Mouse (Mus musculus): ENCODE results near the gene Cdh13. TPM values are rescaled to one million over a fixed set of nuclear protein-coding genes. Genes with fewer than 3 reads are reported as not detected.

Cdh13 gene
- polyA plus RNA-seq, 1 experiment from 2014 or later: 63.9 TPM

DNA sequence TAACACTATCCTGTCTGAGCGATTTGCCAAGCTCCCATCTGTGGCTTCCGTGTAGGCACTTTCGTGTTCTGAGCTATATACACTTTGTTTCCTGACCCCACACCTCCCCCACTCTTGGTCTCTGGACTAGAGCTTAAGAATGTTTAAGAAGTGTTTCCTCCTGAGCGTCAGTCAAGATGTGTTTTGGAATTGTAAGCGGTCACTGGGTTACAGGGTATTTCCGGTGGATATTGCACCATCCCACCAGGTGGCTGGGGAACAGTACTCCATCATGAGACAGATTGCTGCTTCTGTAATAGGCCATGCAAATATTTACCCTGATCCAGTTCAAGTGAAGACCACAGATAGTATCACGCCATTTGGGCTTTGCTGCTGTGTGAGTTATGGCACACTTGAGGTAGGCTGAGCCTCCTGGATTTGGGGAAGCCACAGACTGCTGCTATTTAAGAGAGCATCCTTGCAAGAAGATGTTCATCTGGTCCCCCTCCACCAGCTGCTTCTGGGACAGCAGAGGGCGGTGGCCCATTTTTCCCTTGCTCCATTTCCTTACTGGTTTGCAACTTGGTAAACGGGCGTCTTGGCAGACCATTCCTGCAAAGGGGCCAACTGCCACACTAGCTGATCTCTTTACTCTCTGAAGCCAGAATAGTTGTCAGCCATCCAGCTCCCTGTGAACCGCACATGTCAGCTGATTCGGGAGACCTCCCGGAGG, 234.7 kb downstream of the Cdh13 start:
- Histone ChIP-seq H3K9me3 (replicated peaks) (no peaks in the 10 kb centered on the region), H3K4me2 (peak overlapping the region; percentile 31), H3K27me3 (no peaks in the 10 kb centered on the region), H3K27ac (peak overlapping the region; percentile 69), H3K4me1 (replicated peaks) (peaks cover 19% of the 10 kb centered on the region), H3K9ac (no peak overlapping the region), H3K36me3 (no peaks in the 10 kb centered on the region), H3K4me3 (no peak overlapping the region)
- 0 out of 2 replicates have a peak, but pooled peaks have one; percentile 47 for ATAC-seq (replicated peaks; ENCODE audit: insufficient number of reproducible peaks, insufficient read depth, low FRiP score, low read depth)
- WGBS: 46% methylated on average over 13 of the region's 13 CpGs

DNA sequence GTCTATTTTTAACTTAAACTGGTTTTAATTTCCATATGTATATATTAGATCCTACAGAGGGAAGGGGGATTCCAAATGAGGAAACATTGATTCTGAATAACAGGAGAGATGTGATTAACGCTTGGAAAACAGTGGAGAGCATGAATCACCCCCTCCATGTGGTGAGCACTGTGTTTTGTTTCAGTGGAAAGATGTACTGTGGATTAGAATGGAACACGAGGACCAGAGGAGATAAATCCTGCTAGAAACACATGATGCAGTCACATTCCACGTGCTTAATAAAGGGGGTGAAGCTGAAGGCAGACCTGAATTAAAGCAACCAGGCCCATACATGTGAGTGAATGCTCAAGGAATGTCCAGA, 235.2 kb downstream of the Cdh13 start:
- peak overlapping the region; percentile 69 for H3K27ac ChIP-seq
- H3K27me3 ChIP-seq: no peaks in the 10 kb centered on the region
- no peaks in the 10 kb centered on the region for H3K9me3 ChIP-seq (replicated peaks)
- peaks cover 19% of the 10 kb centered on the region for H3K4me1 ChIP-seq (replicated peaks)
- 14% methylated on average over 3 of the region's 3 CpGs for WGBS
- no peak for ATAC-seq (replicated peaks; ENCODE audit: insufficient number of reproducible peaks, insufficient read depth, low FRiP score, low read depth)
- H3K4me2 ChIP-seq: peak overlapping the region; percentile 31
- no peak overlapping the region for H3K9ac ChIP-seq
- H3K4me3 ChIP-seq: no peak overlapping the region
- H3K36me3 ChIP-seq: no peaks in the 10 kb centered on the region

DNA sequence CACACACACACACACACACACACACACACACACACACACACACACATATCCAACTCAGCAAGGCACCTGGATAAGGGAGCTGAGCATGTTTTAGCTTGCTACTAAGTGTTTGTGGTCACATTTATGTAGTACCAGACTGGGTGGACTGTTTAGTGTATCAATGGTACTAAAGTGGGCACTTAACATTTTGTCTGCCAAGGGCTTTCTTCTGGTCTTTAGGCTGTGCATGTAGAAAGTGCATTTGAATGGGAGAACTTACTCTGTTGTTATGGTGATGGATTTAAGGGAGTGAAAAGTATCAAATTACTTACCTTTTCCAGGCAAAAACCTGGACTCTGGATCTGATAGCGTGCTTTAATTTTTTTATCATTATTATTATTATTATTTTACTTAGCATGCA, 240.4 kb downstream of the Cdh13 start:
- H3K4me3 ChIP-seq: no peak overlapping the region
- no peaks in the 10 kb centered on the region for H3K36me3 ChIP-seq
- H3K9me3 ChIP-seq (replicated peaks): no peaks in the 10 kb centered on the region
- H3K27ac ChIP-seq: no peak overlapping the region
- no peaks in the 10 kb centered on the region for H3K27me3 ChIP-seq
- H3K9ac ChIP-seq: no peak overlapping the region
- no peak for ATAC-seq (replicated peaks; ENCODE audit: insufficient number of reproducible peaks, insufficient read depth, low FRiP score, low read depth)
- no peak overlapping the region for H3K4me2 ChIP-seq
- WGBS: 89% methylated on average over 1 of the region's 1 CpGs
- H3K4me1 ChIP-seq (replicated peaks): peaks cover 2% of the 10 kb centered on the region

DNA sequence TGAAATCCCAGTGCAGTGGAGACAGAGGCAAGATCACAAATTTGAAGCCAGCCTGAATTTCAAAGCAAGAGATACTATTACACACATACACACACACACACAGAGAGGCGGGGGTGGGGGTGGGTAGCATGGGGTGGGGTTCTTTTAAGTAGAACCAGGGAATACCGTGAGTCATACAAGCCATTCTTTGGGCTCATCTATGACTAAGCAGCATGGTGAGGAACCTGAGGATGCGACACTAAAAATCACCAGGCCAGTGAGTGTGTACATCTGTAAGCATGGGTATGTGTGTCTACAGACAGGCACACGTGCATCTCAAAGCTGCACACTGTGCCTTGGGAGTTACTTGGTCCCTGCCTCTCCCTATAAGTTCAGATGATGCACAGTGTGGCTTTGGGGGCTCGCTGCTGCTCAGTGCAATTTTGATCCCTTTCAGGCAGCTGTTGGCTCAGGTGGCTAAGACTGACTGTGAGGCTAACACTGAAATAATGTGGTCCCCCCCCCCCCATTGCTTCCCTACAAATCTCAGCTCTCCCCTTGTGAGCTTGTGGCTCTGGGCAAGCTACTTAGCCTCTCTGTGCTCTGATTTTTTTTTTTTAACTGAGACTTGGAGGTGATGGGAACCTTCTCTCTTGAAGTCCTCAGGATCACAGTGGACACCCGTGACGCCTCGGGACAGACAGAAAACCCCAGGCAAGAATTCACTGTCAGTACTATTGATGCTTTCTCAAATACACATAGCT, 255.5 kb downstream of the Cdh13 start:
- Histone ChIP-seq H3K4me2 (no peak overlapping the region), H3K9ac (no peak overlapping the region), H3K36me3 (no peaks in the 10 kb centered on the region), H3K4me3 (no peak overlapping the region), H3K9me3 (replicated peaks) (no peaks in the 10 kb centered on the region), H3K27me3 (no peaks in the 10 kb centered on the region), H3K4me1 (replicated peaks) (0 out of 2 replicates have a peak, but pooled peaks cover 2% of the 10 kb centered on the region), H3K27ac (no peak overlapping the region)
- 79% methylated on average over 8 of the region's 8 CpGs for WGBS
- ATAC-seq (replicated peaks; ENCODE audit: insufficient number of reproducible peaks, insufficient read depth, low FRiP score, low read depth): no peak

DNA sequence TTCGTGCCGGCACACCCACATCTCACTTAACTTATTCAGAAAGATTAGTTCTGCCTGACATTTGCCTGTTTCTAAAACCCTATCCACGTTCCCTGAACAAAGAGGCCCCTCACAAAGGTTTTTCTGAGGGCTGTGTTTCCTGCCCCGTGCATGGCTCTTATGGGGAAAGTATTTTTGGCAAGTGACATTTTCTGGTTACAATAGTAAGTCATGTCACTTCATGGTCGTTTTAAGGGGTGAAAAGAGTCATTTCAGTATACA, 256.0 kb downstream of the Cdh13 start:
- Histone ChIP-seq H3K9me3 (replicated peaks) (no peaks in the 10 kb centered on the region), H3K4me1 (replicated peaks) (0 out of 2 replicates have a peak, but pooled peaks cover 2% of the 10 kb centered on the region), H3K27me3 (no peaks in the 10 kb centered on the region), H3K36me3 (no peaks in the 10 kb centered on the region), H3K9ac (no peak overlapping the region), H3K4me2 (no peak overlapping the region), H3K4me3 (no peak overlapping the region), H3K27ac (no peak overlapping the region)
- ATAC-seq (replicated peaks; ENCODE audit: insufficient number of reproducible peaks, insufficient read depth, low FRiP score, low read depth): no peak
- WGBS: 35% methylated on average over 5 of the region's 5 CpGs

DNA sequence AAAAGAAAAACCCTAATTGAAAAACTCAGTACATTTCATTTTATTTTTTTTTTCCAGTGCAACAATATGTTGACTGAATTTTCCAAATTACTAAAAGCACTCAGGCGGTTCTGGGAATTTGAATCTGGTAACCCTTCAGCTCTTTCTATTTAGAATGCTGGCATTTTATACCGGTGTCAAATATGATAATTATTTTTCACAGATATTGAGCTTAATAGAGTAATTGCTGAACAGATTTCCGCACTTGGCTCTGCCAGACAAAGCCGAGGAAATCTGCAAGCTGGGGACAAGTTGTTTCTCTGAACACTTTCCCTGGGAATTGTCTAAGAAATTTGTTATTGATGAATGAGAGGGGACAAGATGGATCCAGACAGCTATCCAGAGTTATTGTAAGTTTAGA, 256.4 kb downstream of the Cdh13 start:
- H3K4me1 ChIP-seq (replicated peaks): 0 out of 2 replicates have a peak, but pooled peaks cover 2% of the 10 kb centered on the region
- no peaks in the 10 kb centered on the region for H3K27me3 ChIP-seq
- H3K36me3 ChIP-seq: no peaks in the 10 kb centered on the region
- WGBS: 85% methylated on average over 4 of the region's 4 CpGs
- H3K4me3 ChIP-seq: no peak overlapping the region
- H3K27ac ChIP-seq: no peak overlapping the region
- H3K4me2 ChIP-seq: no peak overlapping the region
- H3K9ac ChIP-seq: no peak overlapping the region
- no peaks in the 10 kb centered on the region for H3K9me3 ChIP-seq (replicated peaks)
- ATAC-seq (replicated peaks; ENCODE audit: insufficient number of reproducible peaks, insufficient read depth, low FRiP score, low read depth): no peak

DNA sequence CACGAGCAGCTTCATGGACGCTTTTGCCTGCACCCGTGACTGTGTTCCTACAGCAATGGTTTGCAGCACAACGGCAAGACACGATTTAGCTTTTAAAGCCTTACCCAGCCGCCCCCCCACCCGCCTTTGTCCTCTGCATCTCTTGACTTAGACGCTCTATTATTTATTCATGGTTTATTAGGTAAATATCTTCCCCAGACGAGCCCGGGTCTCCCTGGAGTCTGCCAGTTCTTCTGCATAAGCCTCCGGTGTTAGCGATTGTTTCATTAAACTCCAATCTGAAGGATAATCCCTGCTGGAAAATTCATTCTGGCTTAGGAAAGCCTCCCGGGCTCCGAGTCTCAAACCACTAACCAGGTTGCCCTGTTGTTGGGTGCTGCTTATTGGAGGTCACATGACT, 268.9 kb downstream of the Cdh13 start:
- H3K27me3 ChIP-seq: no peaks in the 10 kb centered on the region
- H3K36me3 ChIP-seq: no peaks in the 10 kb centered on the region
- no peak overlapping the region for H3K27ac ChIP-seq
- 89% methylated on average over 14 of the region's 14 CpGs for WGBS
- H3K4me1 ChIP-seq (replicated peaks): no peaks in the 10 kb centered on the region
- H3K9me3 ChIP-seq (replicated peaks): no peaks in the 10 kb centered on the region
- H3K9ac ChIP-seq: no peak overlapping the region
- no peak overlapping the region for H3K4me3 ChIP-seq
- no peak overlapping the region for H3K4me2 ChIP-seq
- no peak for ATAC-seq (replicated peaks; ENCODE audit: insufficient number of reproducible peaks, insufficient read depth, low FRiP score, low read depth)

DNA sequence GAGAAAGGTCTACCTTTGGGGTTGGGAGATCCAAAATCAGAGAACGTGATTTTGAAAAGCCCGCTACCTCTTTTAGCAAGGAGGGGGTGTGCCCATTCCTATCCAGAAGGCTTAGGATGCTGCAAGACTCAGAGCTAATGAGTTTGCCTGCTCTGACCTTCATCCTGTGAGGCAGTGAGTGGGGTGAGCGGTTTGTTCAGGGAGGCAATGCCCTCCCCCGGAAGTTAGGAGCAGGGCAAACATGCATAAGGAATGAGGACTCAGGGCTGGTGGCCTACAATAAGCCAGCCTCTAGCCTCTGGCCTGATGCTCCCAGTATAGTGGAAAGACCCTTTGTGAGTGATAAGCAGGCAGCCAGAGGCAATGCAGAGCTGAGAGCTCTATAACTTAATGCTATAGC, 269.3 kb downstream of the Cdh13 start:
- WGBS: 84% methylated on average over 4 of the region's 4 CpGs
- Histone ChIP-seq H3K9ac (no peak overlapping the region), H3K36me3 (no peaks in the 10 kb centered on the region), H3K9me3 (replicated peaks) (no peaks in the 10 kb centered on the region), H3K27me3 (no peaks in the 10 kb centered on the region), H3K4me1 (replicated peaks) (no peaks in the 10 kb centered on the region), H3K4me2 (no peak overlapping the region), H3K27ac (no peak overlapping the region), H3K4me3 (no peak overlapping the region)
- ATAC-seq (replicated peaks; ENCODE audit: insufficient number of reproducible peaks, insufficient read depth, low FRiP score, low read depth): no peak

DNA sequence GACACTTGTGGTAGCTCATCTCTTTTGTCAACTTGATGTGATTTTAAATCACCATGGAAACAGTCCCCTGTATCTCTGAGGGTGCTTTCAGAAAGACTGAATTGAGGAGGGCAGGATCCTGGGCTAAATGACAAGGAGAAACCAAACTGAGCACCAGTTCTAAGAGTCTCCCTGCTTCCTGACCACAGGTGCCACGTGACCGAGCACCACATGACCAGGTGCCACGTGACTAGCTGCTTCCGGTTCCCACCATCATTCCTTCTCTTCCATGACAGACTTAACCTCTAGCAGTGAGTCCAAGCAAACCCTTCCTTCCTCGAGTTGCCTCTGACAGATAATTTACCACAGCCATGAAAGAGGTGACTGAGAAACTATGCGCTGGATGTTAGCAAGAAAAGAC, 280.5 kb downstream of the Cdh13 start:
- ATAC-seq (replicated peaks; ENCODE audit: insufficient number of reproducible peaks, insufficient read depth, low FRiP score, low read depth): no peak

DNA sequence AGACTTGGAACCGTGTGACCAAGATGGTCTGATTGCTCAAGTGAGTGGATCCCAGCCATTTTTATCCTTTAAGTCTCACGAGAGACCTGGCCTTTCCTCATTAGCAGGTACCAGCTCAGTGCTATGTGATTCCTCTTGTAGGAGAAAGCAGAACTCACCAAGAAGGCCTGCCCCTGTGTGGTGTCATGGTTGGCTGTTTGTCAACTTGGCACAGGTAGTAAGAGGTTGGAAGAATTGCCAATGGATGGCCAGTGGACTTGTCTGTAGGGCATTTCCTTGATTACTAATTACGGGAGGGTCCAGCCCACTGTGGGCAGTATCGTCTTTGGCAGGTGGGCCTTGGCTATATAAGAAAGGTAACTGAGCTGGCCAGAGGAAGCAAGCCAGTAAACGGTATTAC, 281.7 kb downstream of the Cdh13 start:
- no peaks in the 10 kb centered on the region for H3K36me3 ChIP-seq
- H3K27ac ChIP-seq: no peak overlapping the region
- no peaks in the 10 kb centered on the region; the same call in 1 of the 2 replicates for H3K4me1 ChIP-seq (replicated peaks)
- ATAC-seq (replicated peaks; ENCODE audit: insufficient number of reproducible peaks, insufficient read depth, low FRiP score, low read depth): no peak
- no peak overlapping the region for H3K4me2 ChIP-seq
- 90% methylated on average over 5 of the region's 5 CpGs for WGBS
- no peaks in the 10 kb centered on the region for H3K9me3 ChIP-seq (replicated peaks)
- H3K4me3 ChIP-seq: no peak overlapping the region
- H3K9ac ChIP-seq: no peak overlapping the region
- no peaks in the 10 kb centered on the region for H3K27me3 ChIP-seq

More for the DNA sequence above, 280.5 kb downstream of the Cdh13 start:
- Histone ChIP-seq H3K4me1 (replicated peaks) (peaks cover 2% of the 10 kb centered on the region; the same call in 1 of the 2 replicates), H3K36me3 (no peaks in the 10 kb centered on the region), H3K4me2 (no peak overlapping the region), H3K9me3 (replicated peaks) (no peaks in the 10 kb centered on the region), H3K27me3 (no peaks in the 10 kb centered on the region), H3K27ac (no peak overlapping the region), H3K4me3 (no peak overlapping the region), H3K9ac (no peak overlapping the region)
- 68% methylated on average over 6 of the region's 6 CpGs for WGBS

DNA sequence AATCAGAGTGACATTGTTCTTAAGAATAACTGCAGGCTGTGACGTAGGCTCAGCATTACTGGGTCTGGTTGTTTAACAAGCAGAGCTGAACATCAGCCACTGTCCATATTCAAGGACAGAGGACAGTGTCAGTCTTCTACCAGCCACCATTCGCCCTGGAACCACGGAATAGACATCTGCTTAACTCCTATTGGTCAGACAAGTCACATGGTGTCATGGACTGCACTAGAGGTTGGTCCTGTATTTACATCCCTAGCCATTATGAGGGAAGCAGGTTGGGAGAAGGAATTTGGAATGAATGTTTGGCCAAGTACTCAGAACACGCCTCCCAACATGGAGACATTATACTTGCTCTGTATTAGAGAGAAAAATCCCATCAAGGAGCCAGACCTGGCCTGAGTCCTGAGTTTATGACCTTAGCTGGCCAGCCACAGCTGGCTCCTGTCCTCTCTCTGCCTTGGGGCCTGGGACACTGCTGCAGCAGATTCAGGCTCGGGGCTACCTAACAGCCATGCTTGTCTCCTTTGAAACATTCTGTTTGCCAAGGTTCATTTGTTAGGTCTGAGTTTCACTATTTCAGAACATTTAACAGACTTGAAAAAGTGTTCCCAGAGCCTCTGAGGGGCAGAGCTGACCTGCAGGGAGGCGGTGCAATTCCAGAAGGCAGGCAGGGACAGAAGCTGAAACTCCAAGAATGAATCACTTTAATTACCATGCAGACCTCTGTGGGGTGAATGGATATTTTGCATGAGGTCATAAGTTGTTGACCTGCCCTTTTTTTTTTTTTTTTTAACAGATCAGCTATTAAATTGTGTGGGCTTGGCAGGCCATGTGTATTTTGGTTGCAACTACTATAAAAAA, 282.6 kb downstream of the Cdh13 start:
- ATAC-seq (replicated peaks; ENCODE audit: insufficient number of reproducible peaks, insufficient read depth, low FRiP score, low read depth): no peak
- H3K9me3 ChIP-seq (replicated peaks): no peaks in the 10 kb centered on the region
- H3K36me3 ChIP-seq: no peaks in the 10 kb centered on the region
- H3K4me3 ChIP-seq: no peak overlapping the region
- WGBS: 74% methylated on average over 6 of the region's 6 CpGs
- H3K27me3 ChIP-seq: no peaks in the 10 kb centered on the region
- no peak overlapping the region for H3K9ac ChIP-seq
- H3K4me1 ChIP-seq (replicated peaks): no peaks in the 10 kb centered on the region
- no peak overlapping the region for H3K4me2 ChIP-seq
- no peak overlapping the region for H3K27ac ChIP-seq

Measured in heart, embryonic 15.5 days (tissue).